Mouse (Mus musculus): ENCODE results near the gene Sema3f. TPM values are rescaled to one million over a fixed set of nuclear protein-coding genes. Genes with fewer than 3 reads are reported as not detected.

Sema3f gene
- polyA plus RNA-seq, 1 experiment = 12.3 TPM

DNA sequence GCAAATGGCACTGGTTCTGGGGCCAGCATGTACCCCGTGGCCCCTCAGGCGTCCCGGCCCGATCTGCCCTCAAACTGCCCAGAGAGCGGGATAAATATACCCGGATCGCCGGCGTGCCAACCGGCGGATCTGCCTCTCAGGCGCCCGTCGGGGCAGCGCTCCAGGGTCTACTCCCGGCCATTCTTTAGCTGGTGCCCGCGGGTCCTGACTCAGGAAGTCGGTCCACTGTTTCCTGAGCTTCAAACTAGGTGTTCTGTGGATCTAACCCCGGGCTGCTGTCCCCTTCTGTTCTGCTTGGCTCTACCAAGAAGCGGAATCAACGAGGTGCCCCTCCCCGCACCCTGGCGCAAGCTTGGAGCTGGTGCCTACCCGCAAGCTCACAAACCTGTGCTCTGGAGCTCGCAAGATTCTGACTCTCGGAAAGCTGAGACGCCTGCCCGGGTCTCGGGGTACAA lies 43.5 kb downstream of the Sema3f start:
- no peak for TF ChIP-seq POLR2A (IDR thresholded peaks at IDR 0.05; ENCODE audit: insufficient read depth, low read length)
- TF ChIP-seq CTCF (IDR thresholded peaks at IDR 0.05; ENCODE audit: low read depth, low read length) = no peak
- no peak for TF ChIP-seq EP300 (IDR thresholded peaks at IDR 0.05; ENCODE audit: insufficient read depth, low read depth, low read length)
- H3K27me3 ChIP-seq (ENCODE audit: control insufficient read depth, insufficient read depth, low read length, poor library complexity, severe bottlenecking) = no peaks in the 10 kb centered on the region
- peaks cover 4% of the 10 kb centered on the region for H3K4me1 ChIP-seq (ENCODE audit: control insufficient read depth, insufficient read depth, low read length)
- H3K27ac ChIP-seq (ENCODE audit: insufficient read depth, low read length) = no peak overlapping the region
- H3K9me3 ChIP-seq (replicated peaks; ENCODE audit: control insufficient read depth, insufficient read depth, low read length, poor library complexity, severe bottlenecking) = no peaks in the 10 kb centered on the region
- peak overlapping the region; percentile 32 for H3K9ac ChIP-seq (ENCODE audit: low read depth, poor library complexity, severe bottlenecking)
- H3K36me3 ChIP-seq (ENCODE audit: control insufficient read depth, insufficient read depth, low read length, poor library complexity, severe bottlenecking) = no peaks in the 10 kb centered on the region
- peak overlapping the region; percentile 87 for H3K4me3 ChIP-seq (ENCODE audit: low read depth, low read length)

DNA sequence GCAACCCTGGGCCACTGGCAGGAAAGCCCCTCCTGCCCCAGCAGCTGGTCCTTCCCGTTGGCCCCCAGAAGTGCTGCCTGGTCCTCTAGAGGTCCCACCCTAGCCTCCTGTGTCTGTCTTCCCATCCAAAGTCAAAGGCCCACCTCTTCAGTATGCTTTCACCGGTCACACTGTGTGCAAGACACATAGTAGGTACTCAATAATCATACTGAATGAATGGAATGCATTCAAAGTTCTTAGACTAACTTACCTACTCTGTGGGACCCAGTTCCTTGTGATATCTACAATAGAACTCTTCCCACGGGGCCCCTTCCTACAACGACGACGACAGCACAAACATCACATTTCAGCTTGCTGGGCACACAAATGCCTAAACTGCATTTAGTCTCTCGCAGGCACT lies 45.0 kb downstream of the Sema3f start:
- peaks cover 4% of the 10 kb centered on the region for H3K4me1 ChIP-seq (ENCODE audit: control insufficient read depth, insufficient read depth, low read length)

DNA sequence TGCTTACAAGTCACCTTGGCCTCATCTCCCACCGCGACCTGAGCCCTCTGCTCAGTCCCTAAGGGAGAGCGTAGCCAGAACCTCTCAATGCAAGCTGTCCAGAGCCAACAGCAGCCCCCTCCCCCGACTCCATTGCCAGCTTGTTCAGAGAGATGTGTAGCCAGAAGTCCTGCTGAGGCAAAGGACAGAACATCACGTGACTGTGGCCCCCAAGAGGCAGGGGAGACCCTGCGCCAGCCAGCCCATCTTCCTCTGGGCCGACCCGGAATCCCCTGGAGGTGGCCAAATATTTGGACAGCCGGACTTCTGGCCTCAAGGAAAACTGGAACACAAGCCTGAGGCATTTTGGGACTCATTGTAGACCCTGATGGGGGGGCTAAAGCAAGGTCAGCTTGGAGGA lies 46.8 kb downstream of the Sema3f start:
- Histone ChIP-seq H3K27ac (ENCODE audit: insufficient read depth, low read length) (no peak overlapping the region), H3K9me3 (replicated peaks; ENCODE audit: control insufficient read depth, insufficient read depth, low read length, poor library complexity, severe bottlenecking) (no peaks in the 10 kb centered on the region), H3K4me3 (ENCODE audit: low read depth, low read length) (no peak overlapping the region), H3K36me3 (ENCODE audit: control insufficient read depth, insufficient read depth, low read length, poor library complexity, severe bottlenecking) (no peaks in the 10 kb centered on the region), H3K27me3 (ENCODE audit: control insufficient read depth, insufficient read depth, low read length, poor library complexity, severe bottlenecking) (no peaks in the 10 kb centered on the region), H3K9ac (ENCODE audit: low read depth, poor library complexity, severe bottlenecking) (no peak overlapping the region), H3K4me1 (ENCODE audit: control insufficient read depth, insufficient read depth, low read length) (peaks cover 4% of the 10 kb centered on the region)
- TF ChIP-seq POLR2A (IDR thresholded peaks at IDR 0.05; ENCODE audit: insufficient read depth, low read length) = no peak
- no peak for TF ChIP-seq EP300 (IDR thresholded peaks at IDR 0.05; ENCODE audit: insufficient read depth, low read depth, low read length)
- no peak for TF ChIP-seq CTCF (IDR thresholded peaks at IDR 0.05; ENCODE audit: low read depth, low read length)

More for the DNA sequence above, 45.0 kb downstream of the Sema3f start:
- TF ChIP-seq CTCF (IDR thresholded peaks at IDR 0.05; ENCODE audit: low read depth, low read length) (no peak), POLR2A (IDR thresholded peaks at IDR 0.05; ENCODE audit: insufficient read depth, low read length) (no peak), EP300 (IDR thresholded peaks at IDR 0.05; ENCODE audit: insufficient read depth, low read depth, low read length) (no peak)
- Histone ChIP-seq H3K4me3 (ENCODE audit: low read depth, low read length) (no peak overlapping the region), H3K27me3 (ENCODE audit: control insufficient read depth, insufficient read depth, low read length, poor library complexity, severe bottlenecking) (no peaks in the 10 kb centered on the region), H3K27ac (ENCODE audit: insufficient read depth, low read length) (no peak overlapping the region), H3K36me3 (ENCODE audit: control insufficient read depth, insufficient read depth, low read length, poor library complexity, severe bottlenecking) (no peaks in the 10 kb centered on the region), H3K9me3 (replicated peaks; ENCODE audit: control insufficient read depth, insufficient read depth, low read length, poor library complexity, severe bottlenecking) (no peaks in the 10 kb centered on the region), H3K9ac (ENCODE audit: low read depth, poor library complexity, severe bottlenecking) (no peak overlapping the region)

DNA sequence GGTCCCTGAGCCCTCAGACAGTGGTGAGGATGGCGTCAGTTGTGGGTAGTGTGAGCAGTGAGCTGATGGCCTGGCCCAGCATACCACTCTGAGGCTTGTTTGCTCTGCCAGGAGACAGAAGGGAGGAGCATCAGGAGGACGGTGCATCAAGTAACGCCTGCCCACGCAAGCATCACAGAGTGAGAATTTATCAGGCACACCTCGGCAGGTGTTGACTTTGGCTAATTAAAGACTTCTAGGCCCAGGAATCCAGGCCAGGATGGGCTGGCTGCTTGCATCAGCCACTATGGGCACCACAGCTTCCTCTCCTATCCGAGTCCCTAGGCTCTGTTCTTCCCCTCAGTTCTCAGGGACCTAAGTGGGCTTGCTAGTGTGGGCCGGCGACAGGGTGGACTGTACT lies 47.9 kb downstream of the Sema3f start:
- Histone ChIP-seq H3K36me3 (ENCODE audit: control insufficient read depth, insufficient read depth, low read length, poor library complexity, severe bottlenecking) (no peaks in the 10 kb centered on the region), H3K9ac (ENCODE audit: low read depth, poor library complexity, severe bottlenecking) (no peak overlapping the region), H3K27me3 (ENCODE audit: control insufficient read depth, insufficient read depth, low read length, poor library complexity, severe bottlenecking) (no peaks in the 10 kb centered on the region), H3K4me1 (ENCODE audit: control insufficient read depth, insufficient read depth, low read length) (peaks cover 2% of the 10 kb centered on the region), H3K4me3 (ENCODE audit: low read depth, low read length) (no peak overlapping the region), H3K27ac (ENCODE audit: insufficient read depth, low read length) (no peak overlapping the region), H3K9me3 (replicated peaks; ENCODE audit: control insufficient read depth, insufficient read depth, low read length, poor library complexity, severe bottlenecking) (no peaks in the 10 kb centered on the region)
- TF ChIP-seq CTCF (IDR thresholded peaks at IDR 0.05; ENCODE audit: low read depth, low read length) (no peak), POLR2A (IDR thresholded peaks at IDR 0.05; ENCODE audit: insufficient read depth, low read length) (no peak), EP300 (IDR thresholded peaks at IDR 0.05; ENCODE audit: insufficient read depth, low read depth, low read length) (no peak)

DNA sequence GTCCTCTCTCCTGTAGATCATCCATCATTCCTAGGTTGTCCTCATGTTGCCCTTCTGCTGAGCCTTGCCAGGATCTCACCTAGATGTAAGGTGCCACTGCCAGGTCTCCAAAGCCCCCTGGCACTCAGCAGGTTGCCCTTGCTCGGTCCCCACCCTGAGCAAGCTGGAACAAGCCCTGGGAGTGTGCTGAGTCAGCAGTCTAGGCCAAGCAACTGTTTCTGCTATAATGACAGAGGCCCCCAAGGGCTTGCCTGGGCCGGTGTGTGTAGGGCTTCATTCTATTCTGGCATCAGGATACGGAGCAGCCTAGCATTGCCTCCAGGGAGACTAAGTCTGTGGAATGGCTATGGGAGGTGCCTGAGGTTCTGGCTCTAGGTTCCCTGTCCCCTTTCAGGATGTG lies 49.5 kb downstream of the Sema3f start:
- Histone ChIP-seq H3K36me3 (ENCODE audit: control insufficient read depth, insufficient read depth, low read length, poor library complexity, severe bottlenecking) (no peaks in the 10 kb centered on the region), H3K4me3 (ENCODE audit: low read depth, low read length) (no peak overlapping the region), H3K9ac (ENCODE audit: low read depth, poor library complexity, severe bottlenecking) (no peak overlapping the region), H3K9me3 (replicated peaks; ENCODE audit: control insufficient read depth, insufficient read depth, low read length, poor library complexity, severe bottlenecking) (no peaks in the 10 kb centered on the region), H3K27ac (ENCODE audit: insufficient read depth, low read length) (no peak overlapping the region), H3K4me1 (ENCODE audit: control insufficient read depth, insufficient read depth, low read length) (peaks cover 2% of the 10 kb centered on the region), H3K27me3 (ENCODE audit: control insufficient read depth, insufficient read depth, low read length, poor library complexity, severe bottlenecking) (no peaks in the 10 kb centered on the region)
- TF ChIP-seq EP300 (IDR thresholded peaks at IDR 0.05; ENCODE audit: insufficient read depth, low read depth, low read length) = no peak
- TF ChIP-seq POLR2A (IDR thresholded peaks at IDR 0.05; ENCODE audit: insufficient read depth, low read length) = no peak
- TF ChIP-seq CTCF (IDR thresholded peaks at IDR 0.05; ENCODE audit: low read depth, low read length) = no peak

DNA sequence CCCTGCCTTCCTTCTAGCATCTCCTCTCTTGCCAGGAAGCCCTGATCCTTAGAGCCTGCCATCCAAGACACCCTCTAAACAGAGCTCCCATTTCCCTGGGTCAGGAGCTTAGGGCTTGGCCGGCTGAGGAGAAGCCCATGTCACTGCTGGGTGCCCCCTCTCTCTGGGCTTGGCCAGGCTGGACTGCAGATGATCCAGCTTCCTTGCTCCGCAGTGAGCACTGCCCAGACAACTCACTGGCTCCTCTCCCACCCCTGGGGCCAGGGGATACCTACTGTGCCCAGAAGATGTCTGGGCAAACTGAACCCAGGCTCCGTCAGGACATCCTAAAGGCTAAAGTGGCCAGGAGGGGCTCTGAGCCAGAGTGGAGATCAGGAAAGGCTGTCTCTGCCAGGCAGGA lies 50.3 kb downstream of the Sema3f start:
- H3K4me3 ChIP-seq (ENCODE audit: low read depth, low read length) = no peak overlapping the region
- H3K9me3 ChIP-seq (replicated peaks; ENCODE audit: control insufficient read depth, insufficient read depth, low read length, poor library complexity, severe bottlenecking) = no peaks in the 10 kb centered on the region
- no peak overlapping the region for H3K9ac ChIP-seq (ENCODE audit: low read depth, poor library complexity, severe bottlenecking)
- H3K4me1 ChIP-seq (ENCODE audit: control insufficient read depth, insufficient read depth, low read length) = peaks cover 2% of the 10 kb centered on the region
- no peak for TF ChIP-seq EP300 (IDR thresholded peaks at IDR 0.05; ENCODE audit: insufficient read depth, low read depth, low read length)
- no peak for TF ChIP-seq CTCF (IDR thresholded peaks at IDR 0.05; ENCODE audit: low read depth, low read length)
- no peak for TF ChIP-seq POLR2A (IDR thresholded peaks at IDR 0.05; ENCODE audit: insufficient read depth, low read length)
- no peaks in the 10 kb centered on the region for H3K27me3 ChIP-seq (ENCODE audit: control insufficient read depth, insufficient read depth, low read length, poor library complexity, severe bottlenecking)
- no peak overlapping the region for H3K27ac ChIP-seq (ENCODE audit: insufficient read depth, low read length)
- no peaks in the 10 kb centered on the region for H3K36me3 ChIP-seq (ENCODE audit: control insufficient read depth, insufficient read depth, low read length, poor library complexity, severe bottlenecking)

Measured in ES-Bruce4 (cell line).